Mouse (Mus musculus) urinary bladder, postnatal 36 days (tissue): ENCODE measurements around the gene Osgep.
A peak's percentile ranks its signal among the peaks of the same experiment; 100 is the strongest.
"Not testable (repeated sequence)": the region's sequence is repeated elsewhere in the genome, so short reads cannot be mapped to it uniquely, and the experiment has no call there.

Source experiments
- DNase-seq, 2 experiments: peaks; one replicate each; pipeline ENCODE4 v3.0.0; 2022; ENCODE audit warnings: low spot score in 2 of 2, mixed read lengths in 1 of 2

Gene Osgep

GRCm38 (mm10) chr14:50931493-50932020, 6.9 kb upstream of the Osgep start:
- DNase-seq = no peak

GRCm38 (mm10) chr14:50930754-50931492, 6.2 kb upstream of the Osgep start, which contains the start of the genes Pip4p1 and Pnp:
Gene Pip4p1, minus strand, starts transcription at chr14:50930856.
Gene Pnp, plus strand, starts transcription at chr14:50931082.
- DNase-seq = peak; percentile 99

- peak; percentile 50 to 61 for DNase-seq
These were observed 5.7 kb upstream of the Osgep start for GRCm38 (mm10) chr14:50930377-50930753.

GRCm38 (mm10) chr14:50929951-50930350, 5.3 kb upstream of the Osgep start:
- no peak for DNase-seq

- no peak for DNase-seq
These were observed 2.7 kb upstream of the Osgep start for GRCm38 (mm10) chr14:50927366-50927765.

- DNase-seq = peak in 1 of 2 experiments; percentile 9
These were observed 623 bp upstream of the Osgep start for GRCm38 (mm10) chr14:50925111-50925920.

- not testable (repeated sequence) for DNase-seq
These were observed 1.3 kb downstream of the Osgep start for GRCm38 (mm10) chr14:50923437-50923836.

GRCm38 (mm10) chr14:50911356-50911755, 13.3 kb downstream of the Osgep start:
- DNase-seq = no peak

GRCm38 (mm10) chr14:50908126-50908525, 16.6 kb downstream of the Osgep start:
- no peak for DNase-seq

GRCm38 (mm10) chr14:50905327-50905726, 19.4 kb downstream of the Osgep start:
- not testable (repeated sequence) for DNase-seq

GRCm38 (mm10) chr14:50904828-50905129, 19.9 kb downstream of the Osgep start:
- no peak for DNase-seq

GRCm38 (mm10) chr14:50903973-50904827, 20.5 kb downstream of the Osgep start:
- peak in 1 of 2 experiments; percentile 28 for DNase-seq

- not testable (repeated sequence) for DNase-seq
These were observed 26.7 kb downstream of the Osgep start for GRCm38 (mm10) chr14:50897992-50898391.

- no peak for DNase-seq
These were observed 27.3 kb downstream of the Osgep start, which contains the start of gene Klhl33 for GRCm38 (mm10) chr14:50897374-50897765. Gene Klhl33, minus strand, starts transcription at chr14:50897507.

- DNase-seq = no peak
These were observed 27.8 kb downstream of the Osgep start for GRCm38 (mm10) chr14:50896747-50897373.

GRCm38 (mm10) chr14:50895985-50896746, 28.5 kb downstream of the Osgep start:
- peak; percentile 39 to 72 for DNase-seq

- no peak for DNase-seq
These were observed 29.3 kb downstream of the Osgep start for GRCm38 (mm10) chr14:50895407-50895806.

GRCm38 (mm10) chr14:50892541-50893459, 31.9 kb downstream of the Osgep start:
- DNase-seq = peak in 1 of 2 experiments; percentile 36

- DNase-seq = no peak
These were observed 32.6 kb downstream of the Osgep start for GRCm38 (mm10) chr14:50892091-50892490.
